Mouse (Mus musculus) intestine, embryonic 16.5 days (tissue): ENCODE results near the gene Gps2. TPM values are rescaled to one million over a fixed set of nuclear protein-coding genes. Genes with fewer than 3 reads are reported as not detected.

ENCODE experiments used
- ATAC-seq: fragments of 200-750 bp; cut with Nextera tagmentation; 2 replicates; pipeline ENCODE4 v1.8.0; 2017; ENCODE audit warnings: moderate TSS enrichment, moderate library complexity
- H3K27ac ChIP-seq: fragments of 300-500 bp; sonication (generic); 2 replicates; pipeline ENCODE4 v1.5.1; 2014; ENCODE audit warnings: mild to moderate bottlenecking, low read length
- H3K27me3 ChIP-seq: fragments of 300-500 bp; sonication (generic); replicated peaks from 2 replicates; pipeline ENCODE4 v1.6.1; 2014; ENCODE audit warnings: low read length, control low read depth, mixed read lengths; ENCODE audit not compliant: control insufficient read depth, insufficient read depth
- H3K36me3 ChIP-seq: fragments of 300-500 bp; sonication (generic); 2 replicates; pipeline ENCODE4 v1.6.1; 2014; ENCODE audit warnings: low read length, control low read depth; ENCODE audit not compliant: control insufficient read depth, insufficient read depth
- H3K4me1 ChIP-seq: fragments of 300-500 bp; sonication (generic); 2 replicates; pipeline ENCODE4 v1.6.1; 2014; ENCODE audit warnings: low read length, control low read depth, mixed read lengths; ENCODE audit not compliant: control insufficient read depth, insufficient read depth
- H3K4me2 ChIP-seq: fragments of 300-500 bp; sonication (generic); 2 replicates; pipeline ENCODE4 v1.6.1; 2014; ENCODE audit warnings: low read depth, low read length, control low read depth
- H3K4me3 ChIP-seq: fragments of 300-500 bp; sonication (generic); 2 replicates; pipeline ENCODE4 v1.5.1; 2014; ENCODE audit warnings: mild to moderate bottlenecking, low read length
- H3K9ac ChIP-seq: fragments of 300-500 bp; sonication (generic); 2 replicates; pipeline ENCODE4 v1.6.1; 2014; ENCODE audit warnings: low read depth, low read length
- H3K9me3 ChIP-seq: fragments of 300-500 bp; sonication (generic); 2 replicates; pipeline ENCODE4 v1.6.1; 2016; ENCODE audit warnings: low read length, control low read depth; ENCODE audit not compliant: control insufficient read depth
- WGBS: fragments of 180-500 bp; shearing (Covaris S2); extraction: QIAGEN DNeasy Blood & Tissue Kit; methylation state at CpG from one replicate; pipeline ENCODE4 v1.1.7; 2014; 5-methylcytosine and 5-hydroxymethylcytosine counted together
- polyA plus RNA-seq: library from polyadenylated mRNA; unstranded; fragments of >200 nt; fragmentation: Nextera tagmentation; extraction: Ambion mirVana; gene quantifications from 2 replicates; pipeline ENCODE4 v1.2.1, GENCODE M21; 2015

Gps2 gene
- polyA plus RNA-seq = 60.0 and 63.8 TPM in 2 replicates

DNA sequence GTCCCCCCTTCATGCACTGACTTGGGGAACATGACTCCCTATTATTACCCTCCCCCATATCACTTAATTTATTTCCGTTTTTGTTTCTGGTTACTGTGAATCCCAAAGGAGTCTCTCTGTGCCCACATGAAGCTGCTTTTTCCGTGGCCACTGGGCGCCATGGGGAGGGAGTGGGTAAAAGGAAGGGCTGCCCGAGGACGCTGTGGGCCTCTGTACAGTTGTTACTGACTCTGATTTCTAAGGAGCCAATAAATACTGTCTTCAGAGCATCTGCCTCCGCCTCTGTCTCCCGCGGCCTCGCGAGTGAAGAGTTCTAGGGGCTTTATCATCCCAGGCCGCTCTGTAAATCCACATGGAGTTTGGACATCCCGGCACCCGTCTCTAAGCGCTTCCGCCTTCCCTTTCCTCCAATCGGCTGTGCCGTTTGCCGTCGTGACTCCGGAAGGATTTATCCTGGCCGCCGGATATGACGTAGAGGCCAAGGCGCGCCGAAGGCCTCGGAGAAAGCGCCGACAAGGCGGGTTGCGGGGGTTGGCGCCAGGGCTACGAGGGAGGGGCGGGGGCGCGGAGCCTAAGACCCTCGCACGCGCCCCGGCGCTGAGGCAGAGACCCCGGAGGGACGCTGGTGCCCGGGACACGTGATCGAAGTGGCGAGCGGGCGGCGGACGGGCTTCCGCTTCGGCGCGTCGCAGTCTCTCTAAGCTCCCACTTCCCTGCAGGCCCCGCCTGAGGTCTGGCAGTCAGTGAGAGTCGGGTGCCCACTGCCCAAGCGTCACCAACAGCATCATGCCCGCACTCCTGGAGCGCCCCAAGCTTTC is at the start of gene Gps2:
Gene Gps2, plus strand, starts transcription at position 335 of the 818 bp plus-strand sequence.
- 2% methylated on average over 61 of the region's 61 CpGs for WGBS
- Histone ChIP-seq H3K9me3 (no peaks in the 10 kb centered on the region), H3K9ac (peak within 1 kb of the TSS; percentile 91), H3K27ac (peak within 1 kb of the TSS; percentile 84), H3K4me2 (peak within 1 kb of the TSS; percentile 94), H3K27me3 (no peaks in the 10 kb centered on the region), H3K36me3 (peaks cover 44% of the 10 kb centered on the region), H3K4me1 (peaks cover 24% of the 10 kb centered on the region), H3K4me3 (peak within 1 kb of the TSS; percentile 79)
- peak; percentile 88 for ATAC-seq

DNA sequence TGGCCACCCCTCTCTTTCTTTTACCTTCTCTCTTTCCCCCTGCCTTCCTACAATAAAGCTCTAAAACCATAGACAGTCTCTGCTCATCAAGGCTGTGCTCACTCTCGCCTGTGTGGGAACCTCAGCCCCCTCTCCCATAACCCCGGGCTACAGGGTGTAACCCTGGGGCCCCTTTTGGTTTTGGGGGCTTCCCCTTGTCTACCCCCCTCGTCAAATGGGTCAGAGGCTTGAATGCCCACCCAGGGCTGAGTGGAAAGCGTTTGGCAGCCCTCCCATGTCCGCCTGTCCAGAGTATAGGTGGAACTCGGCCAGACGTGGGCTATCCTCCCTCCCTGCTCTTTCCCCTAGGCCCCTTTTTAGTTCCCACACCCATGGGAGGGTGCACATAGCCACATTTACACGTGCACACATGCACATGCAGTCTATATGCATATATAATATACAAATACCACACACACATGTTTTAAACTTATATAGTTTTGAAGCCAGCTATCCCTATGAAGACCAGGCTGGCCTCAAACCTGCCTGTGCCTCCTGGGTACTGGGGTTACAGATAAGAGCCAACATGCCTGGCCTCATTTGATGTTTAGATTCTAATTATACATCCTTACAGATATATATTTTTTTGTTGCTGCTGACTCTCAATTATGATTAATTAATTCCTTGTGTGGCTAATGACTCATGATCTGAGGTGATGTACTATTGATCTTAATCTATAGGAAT is 49.4 kb upstream of the Gps2 start:
- H3K4me3 ChIP-seq = no peak overlapping the region
- no peaks in the 10 kb centered on the region for H3K4me1 ChIP-seq
- H3K36me3 ChIP-seq = no peaks in the 10 kb centered on the region
- no peak overlapping the region for H3K9ac ChIP-seq
- H3K9me3 ChIP-seq = no peaks in the 10 kb centered on the region
- H3K4me2 ChIP-seq = no peak overlapping the region
- ATAC-seq = no peak
- no peaks in the 10 kb centered on the region for H3K27me3 ChIP-seq
- H3K27ac ChIP-seq = no peak overlapping the region
- WGBS = 57% methylated on average over 8 of the region's 8 CpGs

DNA sequence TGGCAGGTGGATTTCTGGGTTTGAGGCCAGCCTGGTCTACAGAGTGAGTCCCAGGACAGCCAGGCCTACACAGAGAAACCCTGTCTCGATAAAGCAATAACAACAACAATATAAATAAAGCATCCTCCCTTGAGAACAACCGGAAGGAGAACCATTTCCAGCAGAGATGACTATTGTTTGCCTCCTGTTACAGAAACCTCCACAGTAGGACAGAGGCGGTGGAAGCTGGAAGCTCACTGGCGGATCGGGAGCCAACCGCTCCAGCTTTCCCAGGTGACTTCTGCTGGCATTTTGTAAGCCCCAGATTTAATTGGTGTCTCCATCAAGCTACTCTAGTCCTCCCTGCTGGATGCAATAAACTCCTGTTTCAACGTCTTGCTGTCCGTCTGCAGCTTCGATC is 48.1 kb upstream of the Gps2 start:
- no peaks in the 10 kb centered on the region for H3K36me3 ChIP-seq
- ATAC-seq = no peak
- H3K27ac ChIP-seq = no peak overlapping the region
- H3K9me3 ChIP-seq = no peaks in the 10 kb centered on the region
- no peaks in the 10 kb centered on the region for H3K4me1 ChIP-seq
- H3K27me3 ChIP-seq = no peaks in the 10 kb centered on the region
- no peak overlapping the region for H3K4me2 ChIP-seq
- WGBS = 80% methylated on average over 9 of the region's 9 CpGs
- no peak overlapping the region for H3K9ac ChIP-seq
- no peak overlapping the region for H3K4me3 ChIP-seq

- Histone ChIP-seq H3K27me3 (no peaks in the 10 kb centered on the region), H3K9me3 (no peaks in the 10 kb centered on the region), H3K4me3 (no peak overlapping the region), H3K27ac (no peak overlapping the region), H3K4me2 (no peak overlapping the region), H3K36me3 (no peaks in the 10 kb centered on the region), H3K9ac (no peak overlapping the region), H3K4me1 (no peaks in the 10 kb centered on the region)
- 60% methylated on average over 9 of the region's 9 CpGs for WGBS
- no peak for ATAC-seq
These were observed 46.4 kb upstream of the Gps2 start for GRCm38 (mm10) chr11:69867335-69867734.

- ATAC-seq = peak; percentile 86
- Histone ChIP-seq H3K27ac (no peak overlapping the region), H3K4me1 (no peaks in the 10 kb centered on the region), H3K9ac (no peak overlapping the region), H3K36me3 (no peaks in the 10 kb centered on the region), H3K9me3 (no peaks in the 10 kb centered on the region), H3K27me3 (no peaks in the 10 kb centered on the region), H3K4me3 (no peak overlapping the region), H3K4me2 (no peak overlapping the region)
- 79% methylated on average over 2 of the region's 2 CpGs for WGBS
These were observed 43.2 kb upstream of the Gps2 start for GRCm38 (mm10) chr11:69870289-69871069.

- Histone ChIP-seq H3K9ac (no peak overlapping the region), H3K27ac (no peak overlapping the region), H3K4me3 (no peak overlapping the region), H3K27me3 (no peaks in the 10 kb centered on the region), H3K4me1 (peaks cover 9% of the 10 kb centered on the region), H3K4me2 (no peak overlapping the region), H3K9me3 (no peaks in the 10 kb centered on the region), H3K36me3 (no peaks in the 10 kb centered on the region)
- WGBS = 86% methylated on average over 7 of the region's 7 CpGs
- no peak for ATAC-seq
These were observed 41.9 kb upstream of the Gps2 start for GRCm38 (mm10) chr11:69871822-69872221.

- no peak for ATAC-seq
- H3K4me2 ChIP-seq = no peak overlapping the region
These were observed 41.2 kb upstream of the Gps2 start for GRCm38 (mm10) chr11:69872451-69872850.

GRCm38 (mm10) chr11:69876186-69876585 is 37.5 kb upstream of the Gps2 start:
- Histone ChIP-seq H3K9ac (peak overlapping the region; percentile 14; the same call in 1 of the 2 replicates), H3K4me3 (no peak overlapping the region), H3K27me3 (no peaks in the 10 kb centered on the region), H3K4me1 (peaks cover 33% of the 10 kb centered on the region), H3K36me3 (no peaks in the 10 kb centered on the region), H3K27ac (peak overlapping the region; percentile 26; the same call in 1 of the 2 replicates), H3K4me2 (no peak overlapping the region), H3K9me3 (no peaks in the 10 kb centered on the region)
- no peak for ATAC-seq
- 48% methylated on average over 7 of the region's 7 CpGs for WGBS

More at GRCm38 (mm10) chr11:69872451-69872850, 41.2 kb upstream of the Gps2 start:
- no peaks in the 10 kb centered on the region for H3K27me3 ChIP-seq
- no peak overlapping the region for H3K4me3 ChIP-seq
- no peaks in the 10 kb centered on the region for H3K36me3 ChIP-seq
- H3K27ac ChIP-seq = no peak overlapping the region
- H3K9ac ChIP-seq = no peak overlapping the region
- peaks cover 13% of the 10 kb centered on the region for H3K4me1 ChIP-seq
- WGBS = 73% methylated on average over 4 of the region's 4 CpGs
- no peaks in the 10 kb centered on the region for H3K9me3 ChIP-seq

- H3K4me2 ChIP-seq = peak overlapping the region; percentile 24; the same call in 1 of the 2 replicates
- ATAC-seq = 0 out of 2 replicates have a peak, but pooled peaks have one; percentile 10
- H3K36me3 ChIP-seq = no peaks in the 10 kb centered on the region
- peaks cover 40% of the 10 kb centered on the region for H3K4me1 ChIP-seq
- WGBS = 7% methylated on average over 12 of the region's 12 CpGs
- H3K9ac ChIP-seq = peak overlapping the region; percentile 41; the same call in 1 of the 2 replicates
- H3K27me3 ChIP-seq = no peaks in the 10 kb centered on the region
- H3K4me3 ChIP-seq = no peak overlapping the region
- H3K27ac ChIP-seq = 0 out of 2 replicates have a peak overlapping the region, but pooled peaks have one; percentile 26
- no peaks in the 10 kb centered on the region for H3K9me3 ChIP-seq
These were observed 36.8 kb upstream of the Gps2 start for GRCm38 (mm10) chr11:69876867-69877266.
